Mouse (Mus musculus) bone marrow macrophage, adult 2 months (primary cell): ENCODE measurements around the gene Itga2b.

Experiments used
- CTCF ChIP-seq: IDR thresholded peaks from 2 replicates; pipeline ENCODE4 v1.5.1; 2012; ENCODE audit warnings: low read depth, mild to moderate bottlenecking, low read length, moderate library complexity
- POLR2A ChIP-seq: IDR thresholded peaks from 2 replicates; pipeline ENCODE4 v1.6.1; 2012; ENCODE audit warnings: mild to moderate bottlenecking, low read depth, low read length, borderline replicate concordance

GRCm38 (mm10) chr11:102480111-102480510 lies 10.2 kb upstream of the Itga2b start:
- TF ChIP-seq CTCF (no peak), POLR2A (no peak)
